Mouse (Mus musculus): ENCODE results near the gene Ttyh1. TPM values are rescaled to one million over a fixed set of nuclear protein-coding genes. Genes with fewer than 3 reads are reported as not detected.

Ttyh1 gene
- 1.0 TPM for polyA plus RNA-seq (2017; shearing (Covaris generic))

DNA sequence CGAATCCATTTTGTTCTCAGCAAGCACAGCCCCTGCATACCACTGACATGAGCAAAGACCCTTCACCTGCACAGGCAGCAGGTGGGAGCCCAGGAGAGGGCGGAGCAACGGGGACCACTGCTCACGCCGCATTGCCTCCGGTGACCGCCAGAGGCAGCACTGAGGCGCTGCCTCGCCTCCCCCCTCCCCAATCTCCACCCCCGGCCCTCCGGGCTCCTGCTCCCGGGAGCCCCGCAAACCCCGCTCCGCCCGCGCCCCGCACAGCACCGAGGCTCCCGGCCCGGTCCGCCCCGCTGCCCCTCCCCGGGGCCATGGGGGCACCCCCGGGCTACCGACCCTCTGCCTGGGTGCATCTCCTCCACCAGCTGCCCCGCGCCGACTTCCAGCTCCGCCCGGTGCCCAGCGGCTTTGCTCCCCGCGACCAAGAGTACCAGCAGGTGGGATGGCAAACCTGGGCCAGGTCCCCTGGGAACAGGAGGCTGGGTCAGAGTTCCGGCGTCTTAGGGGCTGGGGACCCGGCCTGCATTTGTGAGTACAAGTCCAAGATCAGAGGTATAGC, at the start of gene Ttyh1:
TSS of gene Ttyh1 (plus strand) at position 65 of the 559 bp plus-strand sequence.

DNA sequence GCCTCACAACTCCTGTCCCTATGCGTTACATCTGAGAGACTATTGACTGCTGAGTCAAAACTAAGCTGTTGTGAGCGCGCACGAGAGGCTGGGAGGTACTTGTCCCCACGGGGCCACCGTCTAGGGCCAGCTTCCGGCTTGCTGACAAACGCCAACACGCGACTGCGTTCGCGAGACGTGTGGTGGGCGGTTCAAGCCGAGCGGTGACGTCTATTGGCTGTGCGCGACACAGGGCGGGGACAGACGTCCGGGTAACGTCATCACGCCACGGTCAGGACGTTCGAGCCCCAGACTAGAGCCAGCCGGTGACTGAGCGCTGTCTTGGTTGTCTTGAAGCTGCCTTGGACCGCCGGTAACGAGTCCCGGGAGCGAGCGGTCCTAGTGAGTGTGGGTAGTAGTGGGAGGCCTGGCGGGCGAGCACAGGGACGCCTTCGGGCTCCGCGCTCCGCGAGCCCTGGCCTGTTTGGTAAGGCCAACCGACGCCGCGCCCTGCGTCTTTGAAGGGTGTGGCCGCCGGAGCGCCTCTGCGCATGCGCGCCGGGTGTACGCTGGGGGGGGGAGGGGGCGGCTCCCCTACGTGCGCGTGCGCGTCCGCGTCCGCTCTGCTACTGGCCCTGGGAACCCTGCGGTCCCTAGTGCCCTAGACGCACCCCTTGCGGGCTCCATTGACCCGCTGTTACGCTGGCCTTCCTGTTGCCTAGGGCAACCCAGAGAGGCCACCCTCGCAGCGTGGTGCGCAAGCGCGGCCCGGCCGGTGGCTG, 17.7 kb downstream of the Ttyh1 start, which contains the start of gene Leng8:
TSS of gene Leng8 (plus strand) at position 269 of the 761 bp plus-strand sequence.

DNA sequence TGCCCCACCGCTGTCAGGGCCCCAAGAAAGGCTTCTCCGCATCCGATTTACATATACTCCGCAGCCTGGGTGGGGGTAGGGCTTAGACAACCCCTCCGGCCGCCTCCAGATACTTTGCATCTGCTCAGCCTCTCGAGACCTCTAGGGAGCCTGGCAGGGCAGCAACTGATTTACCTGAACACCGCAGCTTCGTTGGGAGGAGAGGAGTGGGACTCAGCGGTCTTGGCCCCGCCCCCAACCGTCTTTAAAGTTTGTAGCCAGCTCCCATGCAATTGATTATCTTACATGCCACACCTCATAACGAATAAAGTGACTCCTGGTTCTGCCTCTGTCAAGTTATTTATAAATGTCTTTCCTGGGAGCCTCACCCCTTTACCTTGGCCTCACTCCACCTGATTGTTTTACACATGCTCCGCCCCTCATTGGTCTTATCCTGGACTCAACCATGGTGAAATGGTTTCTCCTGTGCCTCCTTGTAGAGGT, 30.9 kb downstream of the Ttyh1 start, which contains the start of gene Leng9:
TSS of gene Leng9 (minus strand) at position 316 of the 483 bp plus-strand sequence.

DNA sequence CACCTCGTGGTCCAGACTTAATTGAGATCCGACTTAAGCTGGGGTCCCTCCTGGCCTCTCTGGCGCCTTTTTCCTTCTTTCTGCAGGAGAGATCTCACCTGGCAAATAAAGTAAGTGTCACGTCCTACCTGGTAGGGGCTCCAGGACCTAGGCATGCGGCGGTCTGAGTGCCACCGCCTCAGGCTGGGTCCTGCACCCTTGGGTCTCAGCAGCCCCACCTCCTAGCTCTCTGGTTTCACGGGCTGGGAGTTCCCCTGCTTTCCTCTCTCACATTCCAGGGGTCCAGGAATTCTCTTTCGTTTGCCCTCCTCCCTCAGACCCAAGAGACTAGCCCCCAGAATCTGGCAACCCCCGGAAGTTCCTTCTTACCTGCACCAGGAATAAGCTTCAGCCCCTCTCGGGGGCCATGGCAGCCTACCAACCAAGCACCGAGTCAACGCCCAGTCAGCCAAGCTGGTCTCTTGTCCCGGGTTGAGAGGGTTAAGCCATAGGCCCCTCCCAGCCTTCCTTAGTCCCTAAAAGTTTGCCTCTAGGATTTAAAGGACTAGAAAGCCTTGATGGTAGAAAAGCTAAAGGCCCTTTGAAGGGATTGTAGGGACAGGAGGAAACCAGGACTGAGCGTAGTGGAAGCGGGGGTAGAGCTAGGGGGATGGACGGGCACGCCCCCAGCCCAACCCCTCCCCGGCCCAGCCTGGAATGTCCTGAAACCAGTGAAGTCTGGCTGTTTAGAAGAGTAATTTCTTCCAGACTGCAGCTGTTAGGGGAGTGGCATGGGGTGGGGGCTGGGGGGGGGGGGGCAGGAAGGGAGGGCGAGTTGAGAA, 45.1 kb downstream of the Ttyh1 start, which contains the start of gene Cdc42ep5:
TSS of gene Cdc42ep5 (minus strand) at position 771 of the 821 bp plus-strand sequence.

Other genes starting within 250 kb of the Ttyh1 start
- gene Gm14548, start 221.3 kb upstream of the Ttyh1 start, polyA plus RNA-seq (2017; shearing (Covaris generic)) = not detected
- not detected for gene Lilra6, start 203.9 kb upstream of the Ttyh1 start, polyA plus RNA-seq (2017; shearing (Covaris generic))
- 14.2 TPM for gene Lair1, start 56.2 kb upstream of the Ttyh1 start, polyA plus RNA-seq (2017; shearing (Covaris generic))
- 186 TPM for gene Leng8, start 17.6 kb downstream of the Ttyh1 start, polyA plus RNA-seq (2017; shearing (Covaris generic))
- gene Leng9, start 31.0 kb downstream of the Ttyh1 start, polyA plus RNA-seq (2017; shearing (Covaris generic)) = 21.4 TPM
- not detected for gene Cdc42ep5, start 45.5 kb downstream of the Ttyh1 start, polyA plus RNA-seq (2017; shearing (Covaris generic))
- gene Lilra5, start 118.3 kb downstream of the Ttyh1 start, polyA plus RNA-seq (2017; shearing (Covaris generic)) = not detected
- not detected for gene Ncr1, start 218.3 kb downstream of the Ttyh1 start, polyA plus RNA-seq (2017; shearing (Covaris generic))

All from effector memory CD4-positive, alpha-beta T cell, adult 5 months (primary cell).